In genomic region chr12:100604540-100604939, GRCm38 (mm10) we compare ENCODE assay signal across 8 mouse cellular contexts.
DNase-seq lines count a peak whose midpoint lies in the region; ATAC-seq and TF ChIP-seq lines count a peak whose summit lies in the region.

No protein-coding gene starts in this region.

- H3K27me3 ChIP-seq in E14TG2a.4 (ENCODE audit: insufficient read depth, low read length) = no peaks in the 10 kb centered on the region
- no peaks in the 10 kb centered on the region for H3K27me3 ChIP-seq in forebrain, embryonic 16.5 days (replicated peaks; ENCODE audit: control insufficient read depth, insufficient read depth, low read length)
- H3K27me3 ChIP-seq in intestine, postnatal 0 days (replicated peaks; ENCODE audit: control insufficient read depth, insufficient read depth, low read length) = no peaks in the 10 kb centered on the region
- H3K27me3 ChIP-seq in liver, postnatal 0 days (ENCODE audit: insufficient read depth, low read length) = no peaks in the 10 kb centered on the region
- H3K27me3 ChIP-seq in neural tube, embryonic 12.5 days (replicated peaks) = no peaks in the 10 kb centered on the region

- no peak overlapping the region for H3K4me3 ChIP-seq in E14TG2a.4 (replicated peaks; ENCODE audit: low read length)
- no peak overlapping the region for H3K4me3 ChIP-seq in forebrain, embryonic 16.5 days (replicated peaks; ENCODE audit: low read length)
- no peak overlapping the region for H3K4me3 ChIP-seq in intestine, postnatal 0 days (ENCODE audit: low read depth, low read length)
- H3K4me3 ChIP-seq in liver, postnatal 0 days (ENCODE audit: low read depth, low read length) = no peak overlapping the region
- H3K4me3 ChIP-seq in neural tube, embryonic 12.5 days = no peak overlapping the region

- no peak overlapping the region for H3K9ac ChIP-seq in forebrain, embryonic 16.5 days (replicated peaks; ENCODE audit: low read depth, low read length)
- H3K9ac ChIP-seq in intestine, postnatal 0 days (ENCODE audit: low read depth, low read length) = no peak overlapping the region
- no peak overlapping the region for H3K9ac ChIP-seq in liver, postnatal 0 days (replicated peaks)
- H3K9ac ChIP-seq in neural tube, embryonic 12.5 days = no peak overlapping the region

- no peak overlapping the region for H3K27ac ChIP-seq in forebrain, embryonic 16.5 days (ENCODE audit: low read length)
- no peak overlapping the region for H3K27ac ChIP-seq in intestine, postnatal 0 days (ENCODE audit: low read depth, low read length)
- H3K27ac ChIP-seq in liver, postnatal 0 days (ENCODE audit: low read depth) = no peak overlapping the region
- no peak overlapping the region for H3K27ac ChIP-seq in neural tube, embryonic 12.5 days

- WGBS in forebrain, embryonic 16.5 days = 3% methylated on average over 1 of the region's 1 CpGs
- WGBS in intestine, postnatal 0 days = 0% methylated on average over 1 of the region's 1 CpGs
- WGBS in liver, postnatal 0 days (ENCODE audit: insufficient replicate concordance) = 0% methylated on average over 1 of the region's 1 CpGs
- WGBS in neural tube, embryonic 12.5 days = 0% methylated on average over 1 of the region's 1 CpGs

- DNase-seq in B cell, adult 2 months = peak; percentile 56 to 57
- peak; percentile 25 for DNase-seq in cerebellum, adult 11-12 months
- DNase-seq in liver, postnatal 0 days = peak; percentile 27
- DNase-seq in right cerebral cortex, postnatal 25 days = no peak

- no peaks in the 10 kb centered on the region for H3K9me3 ChIP-seq in E14TG2a.4 (ENCODE audit: low read length)
- H3K9me3 ChIP-seq in forebrain, embryonic 16.5 days (ENCODE audit: control insufficient read depth, low read length) = no peaks in the 10 kb centered on the region
- no peaks in the 10 kb centered on the region for H3K9me3 ChIP-seq in intestine, postnatal 0 days (ENCODE audit: control insufficient read depth)
- no peaks in the 10 kb centered on the region for H3K9me3 ChIP-seq in liver, postnatal 0 days (ENCODE audit: low read length)
- no peaks in the 10 kb centered on the region for H3K9me3 ChIP-seq in neural tube, embryonic 12.5 days

- peak; percentile 77 for ATAC-seq in forebrain, embryonic 16.5 days
- no peak for ATAC-seq in intestine, postnatal 0 days
- no peak for ATAC-seq in liver, postnatal 0 days
- 0 out of 2 replicates have a peak, but pooled peaks have one; percentile 85 for ATAC-seq in neural tube, embryonic 12.5 days (ENCODE audit: low FRiP score, low read depth)

- H3K4me1 ChIP-seq in E14TG2a.4 (replicated peaks; ENCODE audit: low read depth, low read length) = no peaks in the 10 kb centered on the region; the same call in 1 of the 2 replicates
- no peaks in the 10 kb centered on the region for H3K4me1 ChIP-seq in forebrain, embryonic 16.5 days (replicated peaks; ENCODE audit: control insufficient read depth, insufficient read depth, low read length)
- H3K4me1 ChIP-seq in intestine, postnatal 0 days (replicated peaks; ENCODE audit: control insufficient read depth, insufficient read depth, low read length) = no peaks in the 10 kb centered on the region
- H3K4me1 ChIP-seq in liver, postnatal 0 days (ENCODE audit: insufficient read depth) = no peaks in the 10 kb centered on the region
- no peaks in the 10 kb centered on the region for H3K4me1 ChIP-seq in neural tube, embryonic 12.5 days

- no peaks in the 10 kb centered on the region for H3K36me3 ChIP-seq in E14TG2a.4 (ENCODE audit: insufficient read depth, low read length)
- no peaks in the 10 kb centered on the region for H3K36me3 ChIP-seq in forebrain, embryonic 16.5 days (ENCODE audit: control insufficient read depth, insufficient read depth)
- no peaks in the 10 kb centered on the region for H3K36me3 ChIP-seq in intestine, postnatal 0 days (ENCODE audit: control insufficient read depth, insufficient read depth)
- H3K36me3 ChIP-seq in liver, postnatal 0 days (replicated peaks; ENCODE audit: insufficient read depth, low read length) = no peaks in the 10 kb centered on the region
- no peaks in the 10 kb centered on the region for H3K36me3 ChIP-seq in neural tube, embryonic 12.5 days

- no peak for TF ChIP-seq EP300 in liver, postnatal 0 days (IDR thresholded peaks at IDR 0.05; ENCODE audit: low read depth)

- peak; percentile 87 for TF ChIP-seq CTCF in E14TG2a.4 (conservative IDR thresholded peaks at IDR 0.05; ENCODE audit: low read length)
- TF ChIP-seq CTCF in intestine, postnatal 0 days (IDR thresholded peaks at IDR 0.05; ENCODE audit: low read depth) = peak; percentile 91
- peak; percentile 88 for TF ChIP-seq CTCF in liver, postnatal 0 days (IDR thresholded peaks at IDR 0.05; ENCODE audit: low read depth)

- no peak overlapping the region for H3K4me2 ChIP-seq in forebrain, embryonic 16.5 days (ENCODE audit: low read length)
- H3K4me2 ChIP-seq in intestine, postnatal 0 days (replicated peaks; ENCODE audit: low read depth) = no peak overlapping the region
- no peak overlapping the region for H3K4me2 ChIP-seq in liver, postnatal 0 days (ENCODE audit: low read depth, low read length)
- no peak overlapping the region for H3K4me2 ChIP-seq in neural tube, embryonic 12.5 days (replicated peaks)

Comparison
In these comparisons a context has a peak if more than half of its experiments do, and no peak if none do; other contexts are left out.
1. ATAC-seq: peak in forebrain, embryonic 16.5 days (single experiment) and neural tube, embryonic 12.5 days (single experiment); none in intestine, postnatal 0 days (single experiment) and liver, postnatal 0 days (single experiment).
2. Peak in every context shown above with its lines, with median percentiles within 50 percentile points of each other: CTCF ChIP-seq.